Mouse (Mus musculus): ENCODE measurements around the gene Gdap1l1.

Gene Gdap1l1

DNA sequence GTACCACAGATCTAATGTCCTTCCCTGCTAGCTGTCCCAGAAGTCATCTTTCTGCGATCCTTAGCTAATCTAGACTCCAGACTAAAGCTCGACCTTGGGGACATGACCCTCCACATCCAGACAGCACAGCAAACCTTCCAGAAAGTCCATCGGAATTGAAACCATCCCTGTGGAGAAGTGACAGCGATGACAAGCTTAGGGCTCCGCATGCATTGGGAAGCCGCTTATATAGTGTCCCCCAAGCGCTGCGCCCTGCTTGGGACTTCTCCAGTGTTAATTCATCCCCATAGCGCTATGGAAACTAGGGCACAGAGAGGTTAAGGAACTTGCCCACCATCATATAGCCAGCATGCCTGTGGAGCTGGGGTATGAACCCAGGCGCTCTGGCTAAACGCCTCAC lies 24.5 kb downstream of the Gdap1l1 start:
- in situ Hi-C loops (cut with MboI, MseI) = loop anchor here (5.0 kb wide), 1 partner anchor 40 kb away; the partner anchor contains the start of gene Oser1

DNA sequence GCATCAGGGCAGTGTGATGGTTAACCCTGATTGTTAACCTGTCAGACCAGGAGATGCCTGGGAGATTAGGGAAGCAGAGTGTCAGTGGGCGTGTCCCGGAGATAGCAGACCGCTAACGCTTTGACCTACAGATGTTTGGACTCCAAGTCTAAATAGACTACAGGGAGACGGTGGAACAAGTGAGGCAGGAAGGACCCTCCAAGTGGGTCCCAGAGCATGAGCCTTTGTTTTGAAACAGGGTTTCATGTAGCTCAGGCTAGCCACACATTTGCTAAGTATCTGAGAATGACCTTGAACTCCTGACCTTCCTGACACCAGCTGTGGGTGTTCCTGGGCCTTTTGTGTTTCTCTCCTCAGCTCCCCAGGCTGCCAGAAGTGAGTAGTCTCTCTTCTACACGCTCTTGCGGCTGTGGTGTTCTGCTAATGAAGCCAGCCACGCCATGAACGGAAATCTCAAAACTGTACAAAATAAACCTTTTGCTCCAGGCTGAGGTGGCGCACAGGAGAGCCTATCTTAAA lies 25.0 kb downstream of the Gdap1l1 start:
- in situ Hi-C loops (cut with MboI, MseI) = loop anchor here (5.0 kb wide), 1 partner anchor 41 kb away; the partner anchor contains the start of gene Oser1

DNA sequence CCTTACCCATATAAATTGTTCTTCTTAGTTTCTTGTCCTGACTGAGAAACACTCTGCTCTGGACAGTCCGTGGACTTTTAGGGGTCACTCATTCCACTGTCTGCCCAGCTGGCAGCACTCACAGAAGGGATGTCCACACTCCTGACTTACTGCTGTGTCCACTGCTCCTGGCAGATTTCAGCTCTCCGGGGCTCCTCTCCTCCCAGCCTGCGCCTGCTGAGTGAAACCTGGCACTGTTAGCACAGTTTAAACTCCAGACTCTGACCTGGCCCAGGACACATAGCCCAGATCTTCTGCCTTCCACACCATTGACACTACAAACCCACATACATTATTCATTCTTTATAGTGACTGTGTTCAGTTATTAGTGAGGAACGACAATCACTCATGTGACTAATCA lies 25.7 kb downstream of the Gdap1l1 start:
- in situ Hi-C loops (cut with MboI, MseI) = loop anchor here (5.0 kb wide), 1 partner anchor 42 kb away; the partner anchor contains the start of gene Oser1

DNA sequence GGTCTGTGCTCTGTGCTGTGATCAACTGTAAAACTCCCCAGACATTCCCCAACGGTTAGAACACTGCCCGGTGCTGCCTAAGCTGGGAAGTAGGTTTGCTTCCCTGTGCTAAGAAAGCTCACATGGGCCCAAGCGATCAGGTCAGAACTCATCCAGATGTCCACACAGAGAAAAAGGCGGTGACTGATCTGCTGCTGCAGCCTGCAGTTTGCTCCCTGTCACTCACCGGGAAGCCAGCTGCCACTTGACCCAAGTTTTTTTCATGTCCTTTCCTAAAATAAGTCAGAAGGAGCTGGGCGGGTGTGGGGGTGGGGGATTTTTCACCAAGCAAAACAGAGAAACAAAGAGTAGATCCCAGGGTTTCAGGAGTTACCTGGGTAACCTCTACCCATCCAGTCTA lies 26.3 kb downstream of the Gdap1l1 start:
- in situ Hi-C loops (cut with MboI, MseI) = loop anchor here (5.0 kb wide), 1 partner anchor 42 kb away; the partner anchor contains the start of gene Oser1

DNA sequence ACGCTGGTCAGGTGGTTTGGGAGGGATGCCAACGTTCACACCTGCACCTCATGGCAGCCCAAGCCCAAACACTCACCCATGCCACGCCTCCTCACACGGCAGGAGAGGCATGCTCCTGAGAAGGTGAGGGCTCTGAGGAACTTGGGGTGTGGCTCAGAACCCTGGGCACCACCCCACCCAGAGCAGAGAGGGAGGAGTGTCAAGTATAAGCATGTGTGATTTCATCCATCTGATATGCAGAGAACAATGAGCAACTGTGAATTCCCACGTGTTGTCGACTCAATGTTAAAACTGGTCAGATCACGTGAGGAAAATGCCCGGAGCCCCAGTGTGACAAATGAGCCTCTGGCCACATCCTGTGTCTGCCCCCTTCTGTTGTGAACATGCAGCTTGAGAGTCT lies 28.5 kb downstream of the Gdap1l1 start:
- in situ Hi-C loops (cut with MboI, MseI) = no loop called here

DNA sequence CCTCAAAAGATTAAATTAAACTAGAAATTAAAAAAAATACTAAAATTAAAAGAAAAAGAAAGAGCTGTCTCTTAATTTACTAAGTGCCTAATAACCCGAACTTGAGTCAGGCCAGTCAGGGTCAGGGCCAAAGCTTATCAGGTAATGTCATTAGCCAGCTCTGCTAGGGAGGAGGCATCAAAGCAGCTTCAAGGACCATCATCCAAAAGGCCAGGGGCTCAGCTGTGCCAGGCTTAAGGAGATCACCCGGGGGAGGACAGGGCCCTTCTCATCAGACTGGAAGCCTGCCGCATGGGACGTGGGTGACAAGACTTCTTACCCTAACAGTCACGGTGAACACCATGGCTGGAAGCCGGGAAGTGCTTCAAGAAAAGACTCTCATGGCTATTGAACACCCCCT lies 29.3 kb downstream of the Gdap1l1 start:
- in situ Hi-C loops (cut with MboI, MseI) = no loop called here

DNA sequence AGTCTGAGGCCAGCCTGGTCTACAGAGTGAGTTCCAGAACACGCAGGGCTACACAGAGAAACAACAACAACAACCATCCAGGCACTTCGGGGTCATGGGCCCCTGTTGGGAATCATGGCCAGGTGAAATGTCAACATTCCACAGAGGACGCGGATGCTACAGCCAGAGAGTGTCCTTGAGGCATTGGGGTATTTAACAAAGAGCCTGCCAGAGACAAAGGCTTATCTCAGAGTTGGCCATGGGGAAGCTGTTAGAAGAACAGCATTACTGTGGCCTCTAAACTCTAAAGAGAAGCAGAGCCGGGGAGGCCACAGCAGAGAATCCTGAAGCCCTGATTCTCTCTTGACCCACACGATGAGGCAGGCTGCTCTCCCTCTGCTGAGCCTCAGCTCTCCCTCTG lies 30.6 kb downstream of the Gdap1l1 start:
- in situ Hi-C loops (cut with MboI, MseI) = no loop called here

DNA sequence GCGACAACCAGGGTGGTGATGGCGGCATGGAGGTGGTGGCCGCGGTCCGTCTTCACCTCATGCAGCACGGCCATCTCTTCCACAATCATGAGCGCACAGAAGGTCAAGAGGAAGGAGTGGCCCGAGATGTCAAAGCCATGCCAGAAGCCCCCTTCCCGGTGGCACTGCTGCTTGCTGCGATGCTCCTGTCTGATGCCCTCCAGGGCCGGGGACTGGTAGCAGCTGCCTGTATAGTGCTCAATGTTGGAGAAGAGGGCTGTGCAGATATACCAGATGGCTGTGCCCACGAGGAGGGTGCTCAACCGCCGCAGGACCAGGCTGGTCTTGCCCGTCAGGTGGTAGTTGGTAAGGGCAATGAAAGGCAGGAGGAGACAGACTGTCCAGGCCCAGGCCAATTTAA lies 31.4 kb downstream of the Gdap1l1 start:
- in situ Hi-C loops (cut with MboI, MseI) = no loop called here

DNA sequence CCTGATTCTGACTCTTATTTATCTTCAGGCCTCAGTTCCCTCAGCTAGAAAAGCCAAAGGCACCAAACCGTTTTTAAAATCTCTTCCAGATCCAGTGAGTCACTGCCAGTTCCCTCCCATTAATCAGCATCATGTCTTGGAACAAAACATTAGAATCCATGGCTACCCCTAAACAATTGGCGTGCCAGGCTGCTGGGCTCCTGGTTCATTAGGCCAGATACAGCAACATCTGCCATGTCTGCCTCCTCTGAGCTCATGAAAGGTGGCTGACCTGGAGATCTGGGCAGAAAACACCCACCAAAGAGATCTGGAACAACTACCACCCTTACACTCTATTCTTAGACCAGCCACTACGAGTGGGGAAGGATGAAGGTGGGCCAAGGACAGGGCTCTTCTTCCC lies 32.9 kb downstream of the Gdap1l1 start:
- in situ Hi-C loops (cut with MboI, MseI) = no loop called here

DNA sequence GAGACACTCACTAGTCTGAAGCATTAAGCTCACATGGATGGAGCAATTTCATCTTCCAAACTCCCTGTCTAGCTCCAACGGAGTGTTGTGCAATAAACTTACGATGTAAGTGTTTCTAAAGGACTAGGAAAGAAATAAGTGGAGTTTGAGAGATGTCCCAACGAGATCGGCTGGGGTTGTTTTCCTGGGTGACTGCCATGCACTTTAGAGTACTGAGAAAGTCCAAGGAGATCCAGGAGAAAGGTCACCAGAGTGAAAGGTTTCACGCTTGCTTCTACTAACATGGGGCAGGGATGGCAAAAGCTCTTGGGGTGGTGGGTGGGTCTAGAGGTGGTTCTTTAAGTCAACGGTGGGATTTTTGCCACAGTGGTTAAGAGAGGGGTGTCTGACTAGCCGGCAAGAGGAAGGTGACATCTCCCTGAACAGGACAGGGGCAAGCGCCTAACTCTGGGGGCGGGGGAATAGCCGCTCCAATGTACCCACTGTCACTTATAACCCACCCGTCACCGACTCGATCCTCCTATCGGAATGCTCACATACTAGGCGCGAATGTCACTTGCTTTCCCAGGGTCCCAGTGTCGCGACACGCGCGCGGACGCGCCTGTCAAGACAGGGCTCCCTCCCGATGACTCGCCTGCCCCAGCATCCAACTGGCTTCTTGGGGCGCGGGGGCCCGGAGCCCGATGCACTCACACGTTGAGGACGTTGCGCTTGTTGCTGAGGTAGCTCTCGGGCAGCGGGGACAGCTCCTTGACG lies 33.6 kb downstream of the Gdap1l1 start:
- in situ Hi-C loops (cut with MboI, MseI) = no loop called here

DNA sequence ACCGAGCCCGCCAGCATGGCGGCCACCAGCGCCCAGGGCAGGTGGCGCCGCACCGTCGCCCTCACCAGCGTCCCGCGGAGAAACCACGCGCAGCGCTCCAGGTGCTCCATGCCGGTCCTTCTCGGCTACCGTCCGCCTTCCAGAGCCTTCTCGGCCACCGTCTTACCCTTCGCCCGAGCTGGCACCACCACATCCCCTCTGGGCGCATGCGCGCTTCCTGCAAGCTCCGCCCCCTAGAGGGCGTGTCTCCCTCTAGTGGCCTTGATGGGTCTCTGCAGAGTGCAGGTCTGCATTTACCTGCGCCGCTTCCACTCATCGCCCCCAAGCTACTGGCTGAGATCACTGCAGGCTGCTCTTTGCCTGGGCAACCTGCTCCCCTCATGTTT lies 34.2 kb downstream of the Gdap1l1 start, which contains the start of gene Fitm2:
Gene Fitm2, minus strand, starts transcription at position 164 of the 386 bp plus-strand sequence.
- in situ Hi-C loops (cut with MboI, MseI) = no loop called here

DNA sequence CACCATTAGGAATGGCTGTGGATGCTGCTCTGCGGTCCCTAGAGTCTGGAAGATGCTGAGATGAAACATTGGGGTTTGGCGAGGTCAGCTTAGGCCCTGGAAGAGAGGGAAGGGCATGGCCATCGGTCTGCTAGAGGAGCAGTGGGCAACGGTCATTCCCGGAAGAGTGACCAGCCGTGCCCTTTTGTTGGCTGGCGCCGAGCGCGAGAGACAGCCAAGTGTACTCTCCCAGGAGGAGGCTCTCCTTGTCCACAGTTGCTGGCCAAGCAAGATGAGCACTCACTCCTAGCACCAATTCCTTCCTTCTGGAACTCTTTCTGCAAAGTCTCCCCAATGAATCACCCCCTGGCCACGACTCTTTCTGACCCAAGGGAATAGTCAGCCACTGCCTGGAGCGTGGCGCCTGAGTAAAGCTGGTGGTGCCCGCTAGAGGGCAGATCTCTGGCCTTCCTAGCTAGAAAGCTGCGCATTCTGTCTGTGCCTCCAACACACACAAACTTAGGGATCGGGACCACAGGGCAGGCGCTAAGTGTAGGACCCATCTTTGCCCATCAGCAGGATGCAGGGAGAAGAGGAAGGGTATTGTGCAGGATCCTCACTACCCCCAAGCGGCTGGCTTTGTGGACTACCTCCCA lies 42.0 kb downstream of the Gdap1l1 start:
- in situ Hi-C loops (cut with MboI, MseI) = no loop called here

DNA sequence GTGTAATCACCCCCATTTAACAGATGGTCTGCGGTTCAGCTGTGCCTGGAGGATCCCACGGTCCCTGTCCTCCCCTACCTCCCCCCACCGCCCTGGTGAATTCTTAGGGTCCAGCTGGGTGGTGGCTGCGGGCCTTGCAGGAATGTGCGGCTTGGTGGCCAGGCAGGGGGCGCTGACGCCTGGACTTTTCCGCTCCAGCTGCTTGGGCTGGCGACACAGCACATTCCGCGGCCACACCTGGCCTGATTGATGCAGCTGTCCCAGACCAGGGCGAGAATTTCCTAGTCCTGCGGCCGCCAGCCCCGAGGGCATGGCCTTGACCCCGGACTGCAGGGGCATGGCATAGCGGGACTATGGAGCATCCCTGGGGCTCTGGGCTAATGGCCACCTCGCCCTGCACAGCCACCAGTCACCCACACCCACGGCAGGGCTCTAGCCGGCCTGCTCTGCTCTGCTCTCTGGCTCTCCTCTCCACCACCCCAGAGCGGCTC lies 43.3 kb downstream of the Gdap1l1 start:
- in situ Hi-C loops (cut with MboI, MseI) = no loop called here

DNA sequence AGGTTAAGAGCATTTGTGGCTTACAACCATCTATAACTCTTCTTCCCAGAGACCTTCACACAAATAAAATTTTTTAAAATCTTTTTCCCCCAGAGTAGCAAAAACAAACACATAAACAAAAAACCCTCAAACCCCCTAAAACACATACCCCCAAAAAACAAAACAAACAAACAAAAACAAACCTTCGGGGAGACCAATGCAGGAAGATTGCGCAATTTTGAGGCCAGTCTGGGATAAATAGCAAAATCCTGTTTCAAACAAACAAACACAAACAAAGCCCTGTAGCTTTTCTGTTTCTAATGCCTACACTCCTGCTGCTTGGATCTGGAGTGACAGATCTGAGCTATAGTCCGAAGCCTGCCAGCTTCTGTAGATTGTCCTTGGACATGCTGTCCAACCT lies 49.1 kb downstream of the Gdap1l1 start:
- in situ Hi-C loops (cut with MboI, MseI) = loop anchor here (5.0 kb wide), 1 partner anchor 65 kb away; no protein-coding TSS in a partner anchor

DNA sequence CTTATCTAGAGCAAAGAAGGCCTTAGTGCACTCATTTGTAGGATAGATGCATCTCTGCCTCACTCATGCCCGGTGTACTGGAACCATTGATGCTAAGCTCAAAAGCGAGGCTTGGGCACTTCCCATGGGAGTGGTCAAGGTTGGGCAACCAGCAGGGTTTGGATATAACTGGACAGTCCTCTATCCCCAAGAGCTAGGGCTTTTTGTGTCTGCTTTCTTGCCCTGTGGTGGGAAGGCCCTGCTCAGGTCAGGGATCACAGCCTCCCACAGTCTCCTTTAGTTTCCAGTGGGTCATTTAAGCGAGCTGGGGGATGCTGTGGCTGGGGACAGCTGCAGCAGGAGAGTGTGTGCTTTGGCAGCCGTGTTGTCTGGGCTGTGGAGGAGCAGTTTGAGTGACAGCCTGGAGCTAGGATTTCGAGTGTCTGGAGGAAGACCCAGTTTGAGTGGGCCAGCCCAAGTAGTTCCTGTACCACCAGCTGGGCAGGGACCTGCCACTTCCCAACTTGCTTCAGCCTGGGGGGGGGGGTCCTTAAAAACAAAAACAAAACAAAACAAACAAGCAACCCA lies 51.5 kb downstream of the Gdap1l1 start:
- in situ Hi-C loops (cut with MboI, MseI) = loop anchor here (5.0 kb wide), 1 partner anchor 62 kb away; no protein-coding TSS in a partner anchor

DNA sequence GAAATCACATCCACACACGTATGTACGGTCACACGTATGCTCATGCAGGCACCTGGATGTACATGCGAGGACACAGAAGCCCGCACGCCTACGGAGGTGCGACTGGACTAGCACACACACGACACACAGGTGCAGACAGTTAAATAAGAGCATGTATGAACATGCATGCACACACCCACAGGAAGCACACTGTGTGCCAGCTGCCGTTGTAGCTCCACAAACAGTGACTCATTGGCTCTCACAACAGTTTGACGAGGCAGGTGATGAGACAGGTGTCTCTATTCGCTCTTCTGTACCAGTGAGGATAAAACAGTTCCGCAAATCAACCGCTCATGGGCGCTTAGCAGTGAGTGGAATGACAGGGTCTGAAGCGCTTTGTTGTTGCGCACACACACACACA lies 52.4 kb downstream of the Gdap1l1 start:
- in situ Hi-C loops (cut with MboI, MseI) = no loop called here

DNA sequence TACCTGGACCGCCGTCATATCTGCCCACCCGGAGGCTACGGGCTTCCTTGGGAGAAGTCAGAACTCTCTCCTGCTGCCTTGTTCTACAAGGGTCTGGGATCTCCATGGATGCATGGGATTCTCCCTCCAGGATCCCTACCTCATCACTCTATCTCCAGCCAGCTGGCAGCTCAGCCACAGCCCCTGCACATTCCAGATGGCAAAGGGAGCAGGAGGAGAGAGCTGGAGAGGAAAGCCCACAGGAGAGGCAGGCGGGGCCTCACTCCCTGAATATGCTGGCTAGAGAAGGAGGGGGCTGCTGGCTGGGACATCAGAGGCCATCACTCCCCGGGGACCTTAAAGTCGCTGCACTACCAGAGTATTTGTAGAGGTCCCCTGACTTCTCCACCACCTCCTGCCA lies 53.1 kb downstream of the Gdap1l1 start:
- in situ Hi-C loops (cut with MboI, MseI) = no loop called here

DNA sequence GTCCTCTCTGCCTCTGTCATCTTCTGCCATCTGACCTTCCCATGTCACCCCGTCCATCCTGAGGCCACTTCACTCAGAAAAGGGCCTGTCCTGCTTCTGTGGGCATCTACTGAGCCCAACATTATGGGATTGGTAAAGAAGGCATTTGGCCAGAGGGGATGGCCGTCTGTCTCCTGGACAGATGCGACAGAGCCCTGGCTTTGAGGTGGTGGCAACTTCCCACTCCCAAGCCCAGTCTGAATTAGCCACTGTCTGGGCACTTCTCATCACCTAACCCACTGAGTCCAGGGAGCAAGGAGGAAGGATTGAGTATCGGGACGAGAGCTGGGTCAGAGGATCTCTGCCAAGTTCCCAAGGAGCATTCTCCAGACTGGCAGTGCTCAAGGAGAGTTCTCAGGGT lies 53.7 kb downstream of the Gdap1l1 start, which contains the start of gene R3hdml:
Gene R3hdml, plus strand, starts transcription at position 301 of the 400 bp plus-strand sequence.
- in situ Hi-C loops (cut with MboI, MseI) = no loop called here

DNA sequence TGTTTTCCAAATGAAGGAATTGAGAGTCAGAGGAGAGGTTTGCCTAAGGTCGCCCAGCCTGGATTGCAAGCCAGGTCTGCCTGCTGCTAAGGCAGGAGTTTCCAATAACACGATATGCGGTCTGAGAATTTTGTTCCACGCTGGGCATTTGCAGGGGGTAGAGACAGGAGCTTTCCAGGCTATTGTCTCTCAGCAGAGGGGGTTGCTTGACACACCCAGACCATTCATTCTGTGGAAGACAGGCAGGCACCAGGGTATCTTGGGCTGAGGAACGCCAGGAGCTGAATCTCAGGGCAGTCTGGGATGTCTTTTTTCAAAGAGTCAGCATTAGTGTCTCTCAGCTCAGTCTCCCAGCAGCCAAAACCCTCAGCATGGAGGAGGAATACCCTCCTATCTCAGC lies 54.8 kb downstream of the Gdap1l1 start:
- in situ Hi-C loops (cut with MboI, MseI) = no loop called here

DNA sequence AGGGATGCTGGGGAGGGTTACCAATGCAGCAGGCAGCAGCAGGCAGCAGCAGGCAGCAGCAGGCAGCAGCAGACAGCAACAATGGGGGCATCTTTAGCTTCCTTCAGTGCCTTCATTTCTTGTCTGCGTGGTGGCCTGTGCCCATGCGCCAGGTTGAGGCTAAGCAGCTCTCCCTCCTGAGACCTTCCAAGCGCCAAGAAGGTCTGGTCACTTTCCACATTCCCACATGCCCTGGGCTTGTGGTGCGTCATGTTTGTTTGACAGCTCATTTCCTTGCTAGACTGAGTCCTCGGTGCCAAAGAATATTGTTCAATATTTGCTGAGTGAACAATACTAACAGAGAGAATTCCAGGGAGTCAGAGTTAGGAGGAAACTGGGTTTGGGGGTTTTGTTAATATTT lies 55.7 kb downstream of the Gdap1l1 start:
- in situ Hi-C loops (cut with MboI, MseI) = no loop called here

DNA sequence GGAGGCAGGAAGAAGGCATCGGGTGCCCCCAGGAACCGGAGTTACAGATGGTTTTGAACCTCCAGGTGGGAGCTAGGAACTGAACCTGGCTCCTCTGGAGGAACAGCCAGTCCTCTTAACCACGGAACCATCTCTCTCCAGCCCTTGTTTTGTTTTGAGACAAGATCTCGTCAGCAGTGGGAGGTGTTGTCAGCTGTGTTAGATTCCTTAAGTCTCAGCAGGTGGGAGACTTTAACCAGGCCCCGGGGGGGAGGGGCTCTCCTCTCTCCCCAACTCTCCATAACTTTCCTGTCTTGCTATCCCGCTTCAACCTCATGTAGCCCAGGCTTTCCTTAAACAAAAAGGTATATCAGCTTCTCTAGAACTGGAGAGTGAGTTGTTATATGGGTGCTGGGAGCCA lies 56.2 kb downstream of the Gdap1l1 start:
- in situ Hi-C loops (cut with MboI, MseI) = no loop called here

DNA sequence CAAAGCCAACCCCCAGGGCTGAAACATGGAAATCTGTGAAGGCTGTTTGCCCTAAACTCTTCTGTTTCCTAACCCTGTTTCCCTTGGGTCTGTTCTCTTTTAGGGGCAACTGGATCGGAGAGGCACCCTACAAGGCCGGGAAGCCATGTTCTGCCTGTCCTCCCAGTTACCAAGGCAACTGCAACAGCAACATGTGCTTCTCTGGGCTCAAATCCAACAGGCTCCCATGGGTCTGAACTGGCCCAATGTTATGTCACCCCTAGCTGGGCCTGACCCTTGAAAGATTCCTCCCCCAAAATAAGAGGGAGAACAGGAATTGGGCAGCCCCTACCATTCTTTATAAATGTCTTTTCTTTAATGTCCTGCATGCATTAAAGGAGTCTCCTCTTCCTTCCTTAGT lies 63.9 kb downstream of the Gdap1l1 start:
- in situ Hi-C loops (cut with MboI, MseI) = no loop called here

Data from T-helper 2 cell (primary cell).